8 mouse cellular contexts compared by ENCODE assay signal in the genomic region with DNA sequence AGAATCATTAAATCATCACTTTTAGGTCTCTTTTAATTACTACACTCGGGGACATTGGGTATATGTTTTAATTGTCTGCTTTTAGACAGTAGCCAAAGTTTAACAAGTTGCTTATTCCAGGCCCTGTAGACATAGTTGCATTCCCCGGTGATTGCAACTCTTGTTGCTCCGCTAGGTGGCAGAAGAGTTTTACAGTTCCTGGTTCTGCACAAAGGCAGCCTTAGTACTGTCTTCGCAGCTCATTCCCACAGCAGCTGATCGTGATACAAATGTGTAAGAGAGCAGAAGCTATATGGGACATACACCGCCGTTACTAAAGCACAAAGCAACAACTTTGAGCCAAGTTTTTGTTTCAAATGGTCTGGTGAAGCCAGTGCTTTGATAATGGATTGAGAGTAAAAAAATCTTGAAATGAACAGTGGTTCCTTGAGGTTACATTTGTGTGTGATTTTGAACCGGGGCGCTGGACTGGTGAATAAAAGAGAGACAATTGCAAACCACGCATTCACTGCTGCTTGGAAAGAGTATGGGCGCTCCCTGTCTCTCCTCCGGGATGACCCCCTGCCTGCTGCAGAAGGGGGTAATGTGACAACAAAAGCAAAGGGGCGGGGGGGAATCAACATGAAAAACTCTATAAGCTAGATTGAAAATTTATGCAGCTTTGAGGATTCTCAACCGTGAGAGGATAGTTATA.
DNase-seq lines count a peak whose midpoint lies in the region; ATAC-seq lines count a peak whose summit lies in the region.

No protein-coding gene starts in this region.

- H3K27ac ChIP-seq in embryonic facial prominence, embryonic 10.5 days (replicated peaks) = 0 out of 2 replicates have a peak overlapping the region, but pooled peaks have one; percentile 14
- H3K27ac ChIP-seq in heart, embryonic 12.5 days (ENCODE audit: poor library complexity, severe bottlenecking) = no peak overlapping the region
- no peak overlapping the region for H3K27ac ChIP-seq in kidney, embryonic 16.5 days (ENCODE audit: low read length)
- no peak overlapping the region for H3K27ac ChIP-seq in limb, embryonic 13.5 days
- H3K27ac ChIP-seq in neural tube, embryonic 13.5 days (replicated peaks) = peak overlapping the region; percentile 69

- no peaks in the 10 kb centered on the region for H3K36me3 ChIP-seq in embryonic facial prominence, embryonic 10.5 days (replicated peaks)
- H3K36me3 ChIP-seq in heart, embryonic 12.5 days = no peaks in the 10 kb centered on the region
- H3K36me3 ChIP-seq in kidney, embryonic 16.5 days (ENCODE audit: insufficient read depth, low read length) = no peaks in the 10 kb centered on the region
- no peaks in the 10 kb centered on the region for H3K36me3 ChIP-seq in limb, embryonic 13.5 days
- no peaks in the 10 kb centered on the region for H3K36me3 ChIP-seq in neural tube, embryonic 13.5 days

- H3K4me3 ChIP-seq in embryonic facial prominence, embryonic 10.5 days = no peak overlapping the region
- H3K4me3 ChIP-seq in heart, embryonic 12.5 days = no peak overlapping the region
- no peak overlapping the region for H3K4me3 ChIP-seq in kidney, embryonic 16.5 days (ENCODE audit: low read length)
- H3K4me3 ChIP-seq in limb, embryonic 13.5 days = no peak overlapping the region
- peak overlapping the region; percentile 20 for H3K4me3 ChIP-seq in neural tube, embryonic 13.5 days

- ATAC-seq in heart, embryonic 12.5 days (ENCODE audit: insufficient number of reproducible peaks, low FRiP score) = no peak
- peak; percentile 82; the same call in 1 of the 2 replicates for ATAC-seq in kidney, embryonic 16.5 days (ENCODE audit: low FRiP score, low TSS enrichment)
- ATAC-seq in limb, embryonic 13.5 days (ENCODE audit: low FRiP score, low read depth) = peak; percentile 90
- peak; percentile 87 for ATAC-seq in neural tube, embryonic 13.5 days (ENCODE audit: low read depth)

- H3K9me3 ChIP-seq in embryonic facial prominence, embryonic 10.5 days = no peaks in the 10 kb centered on the region
- no peaks in the 10 kb centered on the region for H3K9me3 ChIP-seq in heart, embryonic 12.5 days (replicated peaks)
- no peaks in the 10 kb centered on the region for H3K9me3 ChIP-seq in kidney, embryonic 16.5 days (ENCODE audit: low read length)
- no peaks in the 10 kb centered on the region for H3K9me3 ChIP-seq in limb, embryonic 13.5 days
- no peaks in the 10 kb centered on the region for H3K9me3 ChIP-seq in neural tube, embryonic 13.5 days

- no peak overlapping the region for H3K9ac ChIP-seq in heart, embryonic 12.5 days
- no peak overlapping the region for H3K9ac ChIP-seq in kidney, embryonic 16.5 days (replicated peaks; ENCODE audit: low read length)
- no peak overlapping the region for H3K9ac ChIP-seq in limb, embryonic 13.5 days
- H3K9ac ChIP-seq in neural tube, embryonic 13.5 days = peak overlapping the region; percentile 41

- DNase-seq in thymus, postnatal 0 days (ENCODE audit: low spot score) = peak; percentile 2
- no peak for DNase-seq in thymus, postnatal 10 days (ENCODE audit: low spot score in 2 of 2)
- DNase-seq in embryonic facial prominence, embryonic 10.5 days (ENCODE audit: low spot score) = peak; percentile 65
- peak; percentile 37 to 51 for DNase-seq in urinary bladder, postnatal 36 days (ENCODE audit: low spot score in 2 of 2)

- H3K4me2 ChIP-seq in heart, embryonic 12.5 days = peak overlapping the region; percentile 36
- H3K4me2 ChIP-seq in kidney, embryonic 16.5 days (replicated peaks; ENCODE audit: low read depth, low read length) = peak overlapping the region; percentile 34
- H3K4me2 ChIP-seq in limb, embryonic 13.5 days (replicated peaks) = peak overlapping the region; percentile 46
- peak overlapping the region; percentile 47 for H3K4me2 ChIP-seq in neural tube, embryonic 13.5 days

- H3K27me3 ChIP-seq in embryonic facial prominence, embryonic 10.5 days (replicated peaks; ENCODE audit: low read depth, poor library complexity, severe bottlenecking) = no peaks in the 10 kb centered on the region
- no peaks in the 10 kb centered on the region for H3K27me3 ChIP-seq in heart, embryonic 12.5 days (replicated peaks)
- no peaks in the 10 kb centered on the region for H3K27me3 ChIP-seq in kidney, embryonic 16.5 days (ENCODE audit: insufficient read depth, low read length)
- H3K27me3 ChIP-seq in limb, embryonic 13.5 days = peaks cover 11% of the 10 kb centered on the region; the same call in 1 of the 2 replicates
- H3K27me3 ChIP-seq in neural tube, embryonic 13.5 days = no peaks in the 10 kb centered on the region

- WGBS in embryonic facial prominence, embryonic 10.5 days = 29% methylated on average over 14 of the region's 14 CpGs
- 33% methylated on average over 14 of the region's 14 CpGs for WGBS in heart, embryonic 12.5 days
- 27% methylated on average over 14 of the region's 14 CpGs for WGBS in kidney, embryonic 16.5 days
- 26% methylated on average over 14 of the region's 14 CpGs for WGBS in limb, embryonic 13.5 days
- 19% methylated on average over 14 of the region's 14 CpGs for WGBS in neural tube, embryonic 13.5 days

- no peaks in the 10 kb centered on the region for H3K4me1 ChIP-seq in embryonic facial prominence, embryonic 10.5 days
- no peaks in the 10 kb centered on the region for H3K4me1 ChIP-seq in heart, embryonic 12.5 days (replicated peaks)
- H3K4me1 ChIP-seq in kidney, embryonic 16.5 days (ENCODE audit: insufficient read depth, low read length) = no peaks in the 10 kb centered on the region
- H3K4me1 ChIP-seq in limb, embryonic 13.5 days = 0 out of 2 replicates have a peak, but pooled peaks cover 6% of the 10 kb centered on the region
- H3K4me1 ChIP-seq in neural tube, embryonic 13.5 days (replicated peaks) = peaks cover 13% of the 10 kb centered on the region

Comparison
In these comparisons a context has a peak if more than half of its experiments do, and no peak if none do; other contexts are left out.
1. DNase-seq: peak in thymus, postnatal 0 days (single experiment), embryonic facial prominence, embryonic 10.5 days (single experiment) and urinary bladder, postnatal 36 days (2 of 2); none in thymus, postnatal 10 days (0 of 2).
2. H3K27ac ChIP-seq: peak in embryonic facial prominence, embryonic 10.5 days (single experiment) and neural tube, embryonic 13.5 days (single experiment); none in heart, embryonic 12.5 days (single experiment), kidney, embryonic 16.5 days (single experiment) and limb, embryonic 13.5 days (single experiment).
3. Peak in every context shown above with its lines, with median percentiles within 50 percentile points of each other: H3K4me2 ChIP-seq.